Mouse (Mus musculus) gastrocnemius, postnatal 14 days (tissue): ENCODE measurements around the gene Ankrd36. TPM values are rescaled to one million over a fixed set of nuclear protein-coding genes. Genes with fewer than 3 reads are reported as not detected.
"Not testable (repeated sequence)": the region's sequence is repeated elsewhere in the genome, so short reads cannot be mapped to it uniquely, and the experiment has no call there.

ENCODE experiments used
- DNase-seq: peaks from one replicate; pipeline ENCODE4 v3.0.0; 2021; ENCODE audit warnings: mixed read lengths
- intact Hi-C: fragments of 180-260 bp; cut with DNase I; formaldehyde crosslinking; loops from one replicate; pipeline ENCODE4 v1.15.1; 2025; ENCODE audit warnings: low total_unique reads
- total RNA-seq, 2 experiments: library from RNA; stranded (reverse); gene quantifications; 2 replicates each; pipeline ENCODE4 v1.2.3; 2021

Ankrd36 gene
- total RNA-seq, 2 experiments from 2014 or later, result not detected

DNA sequence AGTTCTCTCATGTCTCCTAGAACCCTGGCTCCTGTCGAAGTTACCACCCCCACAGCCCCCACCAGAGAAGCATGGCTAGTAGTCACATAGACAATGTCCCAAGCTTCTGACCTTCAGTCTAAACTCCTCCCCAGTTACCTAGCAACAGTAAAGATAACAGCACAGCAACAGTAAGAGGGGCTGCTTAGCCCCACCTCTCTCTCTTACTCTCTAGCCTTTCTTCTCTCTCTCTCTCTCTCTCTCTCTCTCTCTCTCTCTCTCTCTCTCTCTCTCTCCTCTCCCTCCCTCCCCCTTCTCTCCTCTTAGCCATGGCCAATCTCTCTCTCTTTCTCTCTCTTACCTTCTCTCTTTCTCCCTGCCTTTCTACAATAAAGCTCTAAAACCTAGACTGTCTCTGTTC lies 42.4 kb downstream of the Ankrd36 start:
- DNase-seq, intact Hi-C loops: not testable (repeated sequence)

GRCm38 (mm10) chr11:5614453-5614852 lies 45.0 kb downstream of the Ankrd36 start:
- intact Hi-C loops, result no loop called here
- DNase-seq, result peak; percentile 36

- DNase-seq, result no peak
- intact Hi-C loops, result loop anchor here (5.0 to 10.0 kb wide), 2 partner anchors 60 to 138 kb away; partner anchors contain the start of gene Ankrd36
Observed at GRCm38 (mm10) chr11:5625101-5625500, 55.6 kb downstream of the Ankrd36 start.

DNA sequence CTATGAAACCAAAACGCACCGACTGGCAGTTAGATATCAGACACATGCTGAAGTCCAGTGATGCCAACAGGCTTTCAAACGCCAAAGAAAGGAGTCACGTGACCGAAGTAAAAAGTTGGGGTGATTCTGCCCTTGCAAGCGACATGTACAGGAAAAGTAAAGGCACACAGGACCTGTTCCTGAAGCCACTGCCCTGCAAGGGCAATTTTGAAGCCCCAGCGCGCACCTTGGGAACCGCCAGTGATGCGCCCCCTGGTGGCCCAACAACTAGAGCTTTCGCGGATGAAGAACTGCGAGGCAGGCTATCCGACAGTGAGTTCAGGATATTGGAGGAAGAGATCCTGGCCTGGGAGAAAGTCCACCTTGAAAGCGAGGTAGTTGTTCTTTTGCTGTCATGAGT lies 59.5 kb downstream of the Ankrd36 start:
- intact Hi-C loops, result loop anchor here (5.0 to 10.0 kb wide), 2 partner anchors 64 to 142 kb away; partner anchors contain the start of gene Ankrd36
- DNase-seq, result peak; percentile 82

- DNase-seq, result no peak
- intact Hi-C loops, result no loop called here
Observed at GRCm38 (mm10) chr11:5643085-5643484, 73.6 kb downstream of the Ankrd36 start.

DNA sequence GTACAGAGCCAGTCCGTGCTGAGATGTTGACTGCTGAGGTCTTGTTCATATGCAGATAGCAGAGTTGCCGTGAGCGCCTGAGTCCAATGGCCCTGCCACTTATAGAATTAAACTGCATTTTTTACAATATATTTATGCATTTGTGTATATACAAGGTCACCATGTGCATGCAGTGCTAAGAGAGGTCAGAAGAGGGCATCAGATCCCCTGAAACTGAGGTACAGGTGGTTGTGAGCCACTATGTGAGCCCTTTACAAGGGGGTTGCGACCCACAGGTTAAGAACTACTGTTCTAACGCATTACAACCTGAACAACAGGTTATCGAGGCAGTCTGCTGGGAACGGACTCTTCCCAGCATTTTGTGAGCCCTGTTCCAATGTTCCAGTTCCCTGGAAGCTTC lies 80.8 kb downstream of the Ankrd36 start:
- intact Hi-C loops, result no loop called here
- DNase-seq, result no peak

GRCm38 (mm10) chr11:5682541-5682940 lies 113.1 kb downstream of the Ankrd36 start:
- intact Hi-C loops, result no loop called here
- no peak for DNase-seq

DNA sequence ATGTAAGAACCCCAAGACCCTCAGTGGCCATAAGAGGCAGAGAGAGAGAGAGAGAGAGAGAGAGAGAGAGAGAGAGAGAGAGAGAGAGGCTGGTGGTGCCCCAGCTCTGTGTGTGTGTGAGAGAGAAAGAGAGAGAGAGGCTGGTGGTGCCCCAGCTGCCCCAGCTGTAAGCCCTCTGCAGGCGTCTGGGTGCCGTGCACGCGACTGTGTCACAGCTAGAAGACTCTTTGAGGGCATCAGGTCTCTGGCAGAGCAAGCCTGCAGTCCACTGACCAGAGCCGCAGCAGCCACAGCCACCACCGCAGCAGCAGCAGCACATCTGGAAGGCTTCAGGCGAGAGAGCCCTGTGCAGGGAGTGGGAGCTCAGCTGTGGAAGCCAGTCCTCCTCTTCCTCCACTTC lies 114.8 kb downstream of the Ankrd36 start:
- intact Hi-C loops, result no loop called here
- no peak for DNase-seq

DNA sequence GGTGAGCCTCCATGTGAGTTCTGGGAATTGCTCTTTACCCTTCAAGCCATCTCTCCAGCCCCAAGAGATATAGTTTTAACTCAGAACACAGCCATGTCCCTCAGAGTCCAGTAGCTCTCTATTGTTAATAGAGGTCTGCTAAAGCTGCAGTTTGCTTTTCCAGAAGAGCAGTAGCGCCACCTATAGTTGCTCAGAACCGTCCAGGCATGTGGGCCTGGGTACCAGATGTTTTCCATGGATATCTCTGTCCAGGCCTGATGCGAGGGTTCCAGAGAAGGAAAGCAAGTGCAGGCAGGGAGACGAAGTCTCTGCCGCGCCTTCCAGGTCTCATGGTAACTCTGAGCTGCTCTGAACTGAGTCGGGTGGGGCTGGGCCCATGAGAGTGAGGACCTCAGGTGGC lies 122.3 kb downstream of the Ankrd36 start:
- intact Hi-C loops, result no loop called here
- DNase-seq, result peak; percentile 18

DNA sequence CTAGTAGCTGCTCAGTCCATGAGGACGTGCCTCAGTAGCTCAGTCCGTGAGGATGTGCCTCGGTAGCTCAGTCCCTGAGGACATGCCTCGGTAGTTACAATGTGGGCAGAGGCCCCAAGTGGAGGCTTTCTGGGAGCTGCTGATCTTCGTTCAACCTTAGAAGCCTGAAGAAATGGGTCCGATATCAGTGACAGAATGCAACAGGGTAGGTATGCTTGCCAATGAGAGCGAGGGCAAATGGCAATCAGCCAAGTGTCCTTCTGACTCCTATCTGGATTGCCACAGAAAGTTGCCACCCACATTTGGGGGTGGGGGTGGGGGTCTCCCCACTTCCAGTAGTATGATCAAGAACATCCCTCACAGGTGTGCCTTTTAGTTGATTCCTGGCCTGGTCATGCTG lies 131.3 kb downstream of the Ankrd36 start:
- intact Hi-C loops, result loop anchor here (10.0 kb wide), 1 partner anchor 206 kb away; no protein-coding TSS in a partner anchor
- no peak for DNase-seq

DNA sequence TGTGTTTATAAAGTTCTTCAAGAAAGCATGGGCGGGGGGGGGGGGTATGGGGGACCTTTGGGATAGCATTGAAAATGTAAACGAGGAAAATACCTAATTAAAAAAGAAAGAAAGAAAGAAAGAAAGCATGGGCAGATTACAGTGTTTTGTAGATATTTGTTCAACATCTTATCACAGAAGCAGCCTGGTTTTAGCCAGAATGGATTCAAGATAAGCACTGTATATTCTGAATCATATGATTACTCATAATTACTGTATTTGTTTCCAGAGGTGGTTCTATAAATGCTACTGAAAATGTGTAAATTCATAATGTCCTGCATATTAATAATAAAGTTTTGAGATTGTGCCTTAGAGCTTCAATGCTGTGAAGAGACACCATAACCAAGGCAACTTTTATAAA lies 131.8 kb downstream of the Ankrd36 start:
- no peak for DNase-seq
- intact Hi-C loops, result loop anchor here (10.0 kb wide), 1 partner anchor 206 kb away; no protein-coding TSS in a partner anchor

DNA sequence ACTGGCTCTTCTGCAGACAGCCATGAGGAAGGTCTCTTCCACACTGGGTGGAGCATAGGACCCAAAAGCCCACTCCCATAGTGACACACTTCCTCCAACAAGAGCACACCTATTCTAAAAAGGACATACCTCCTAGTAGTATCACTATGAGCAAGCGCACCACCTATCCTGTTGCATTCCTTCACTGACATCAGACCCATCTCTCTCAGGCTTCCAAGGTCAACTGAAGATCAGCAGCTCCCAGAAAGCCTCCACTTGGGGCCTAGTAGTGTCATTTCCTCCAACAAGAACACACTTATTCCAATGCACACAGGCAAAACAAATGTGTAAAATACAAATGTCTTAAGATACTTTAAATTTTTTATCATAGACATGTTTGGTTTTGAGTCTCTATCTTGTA lies 132.3 kb downstream of the Ankrd36 start:
- intact Hi-C loops, result loop anchor here (10.0 kb wide), 1 partner anchor 207 kb away; no protein-coding TSS in a partner anchor
- no peak for DNase-seq

GRCm38 (mm10) chr11:5702271-5702956 lies 132.9 kb downstream of the Ankrd36 start:
- intact Hi-C loops, result loop anchor here (10.0 kb wide), 1 partner anchor 208 kb away; no protein-coding TSS in a partner anchor
- DNase-seq, result no peak

DNA sequence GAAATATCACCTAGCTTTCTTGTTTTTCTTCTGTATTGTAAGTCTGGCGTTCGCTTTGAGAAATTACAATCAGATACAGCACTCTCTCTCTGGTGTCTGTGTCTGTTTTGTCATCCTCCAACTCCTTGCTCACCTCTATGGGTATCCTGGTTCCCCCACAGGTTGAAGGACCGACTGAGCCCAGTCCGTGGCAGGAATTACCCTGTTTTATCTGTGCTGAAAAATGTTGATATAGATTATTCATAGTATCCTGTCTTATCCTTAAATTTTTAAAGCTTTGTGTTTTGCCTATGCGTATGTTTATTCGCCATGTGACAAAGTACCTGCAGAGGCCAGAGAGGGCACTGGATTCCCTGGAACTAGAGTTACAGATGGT lies 133.5 kb downstream of the Ankrd36 start:
- DNase-seq, result no peak
- intact Hi-C loops, result loop anchor here (10.0 kb wide), 1 partner anchor 208 kb away; no protein-coding TSS in a partner anchor

- intact Hi-C loops, result loop anchor here (10.0 kb wide), 1 partner anchor 209 kb away; no protein-coding TSS in a partner anchor
- DNase-seq, result no peak
Observed at GRCm38 (mm10) chr11:5703341-5703740, 133.9 kb downstream of the Ankrd36 start.

DNA sequence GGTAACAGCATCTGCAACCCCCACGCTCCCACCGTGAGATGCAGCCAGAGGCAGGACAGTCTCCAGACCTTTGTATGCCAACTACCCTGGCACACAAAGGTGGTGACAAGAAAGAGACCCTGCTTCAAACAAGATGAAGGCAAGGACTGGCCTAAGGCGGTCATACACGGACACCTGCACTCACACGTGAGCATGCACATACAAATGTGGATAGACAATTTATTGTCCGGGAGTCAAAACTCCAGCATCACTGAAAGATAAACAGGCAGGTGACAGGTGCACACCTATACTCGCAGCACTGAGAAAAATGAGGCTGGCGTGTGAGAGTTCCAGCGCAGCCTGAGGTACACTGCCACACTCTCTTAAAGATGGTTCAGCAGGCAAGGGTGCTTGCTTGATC lies 136.5 kb downstream of the Ankrd36 start:
- intact Hi-C loops, result loop anchor here (10.0 kb wide), 1 partner anchor 211 kb away; no protein-coding TSS in a partner anchor
- no peak for DNase-seq

GRCm38 (mm10) chr11:5706874-5707529 lies 137.5 kb downstream of the Ankrd36 start:
- intact Hi-C loops, result loop anchor here (10.0 kb wide), 1 partner anchor 212 kb away; no protein-coding TSS in a partner anchor
- peak; percentile 22 for DNase-seq

DNA sequence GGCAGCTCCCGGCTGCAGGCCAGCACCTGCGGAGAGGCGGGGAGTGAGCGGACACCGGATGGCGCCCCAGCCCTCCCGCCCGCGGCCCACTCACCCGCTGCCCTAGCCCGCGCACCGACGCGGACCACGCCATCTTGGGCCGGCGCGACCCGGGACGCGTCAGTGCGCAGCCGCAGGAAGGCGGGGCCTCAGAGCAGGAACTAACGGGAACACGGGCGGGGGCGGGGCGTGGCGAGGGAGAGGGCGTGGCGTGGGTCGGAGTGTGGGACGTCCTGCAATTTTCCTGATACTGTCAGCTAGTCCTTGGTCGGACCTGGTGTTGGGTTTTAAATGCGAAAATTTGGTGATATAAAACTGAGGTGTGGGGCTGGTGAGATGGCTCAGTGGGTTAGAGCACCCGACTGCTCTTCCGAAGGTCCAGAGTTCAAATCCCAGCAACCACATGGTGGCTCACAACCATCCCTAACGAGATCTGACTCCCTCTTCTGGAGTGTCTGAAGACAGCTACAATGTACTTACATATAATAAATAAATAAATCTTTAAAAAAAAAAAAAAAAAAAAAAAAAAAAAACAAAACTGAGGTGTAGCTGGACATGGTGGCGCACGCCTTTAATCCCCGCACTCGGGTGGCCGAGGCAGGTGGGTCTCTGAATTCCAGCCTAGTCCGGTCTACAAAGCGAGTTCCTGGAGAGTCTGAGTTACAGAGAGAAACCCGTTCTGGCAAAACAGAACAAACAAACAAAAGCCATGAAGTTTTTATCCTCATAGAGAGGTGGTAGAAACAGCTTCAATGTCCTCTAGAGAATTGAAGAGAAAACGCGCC lies 138.3 kb downstream of the Ankrd36 start:
- intact Hi-C loops, result loop anchor here (10.0 kb wide), 1 partner anchor 213 kb away; no protein-coding TSS in a partner anchor
- DNase-seq, result peak; percentile 94

GRCm38 (mm10) chr11:5715179-5715578 lies 145.7 kb downstream of the Ankrd36 start:
- DNase-seq, result no peak
- intact Hi-C loops, result no loop called here

DNA sequence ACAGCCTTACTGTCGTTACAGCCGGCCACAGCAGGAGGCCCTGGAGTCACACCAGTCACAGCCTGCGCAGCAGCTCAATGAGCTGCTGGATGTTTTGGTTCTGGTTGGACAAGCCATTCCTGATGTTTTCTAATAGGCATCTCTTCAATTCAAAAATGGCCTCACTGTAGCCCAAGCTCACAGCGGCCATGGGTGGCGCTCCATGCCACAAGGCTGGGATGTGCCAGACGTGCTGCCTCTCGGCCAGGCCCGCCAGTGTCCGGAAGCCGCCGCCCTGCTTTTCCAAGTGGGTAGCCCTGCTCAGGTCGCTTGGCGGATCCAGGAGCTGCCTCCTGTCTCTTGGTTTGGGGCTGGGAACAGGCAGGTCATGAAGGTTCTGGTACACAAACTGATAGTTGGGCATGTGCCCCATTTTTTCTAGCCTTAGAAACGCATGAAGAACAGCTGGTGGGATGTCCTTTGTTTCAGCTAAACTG lies 146.2 kb downstream of the Ankrd36 start, which contains the start of gene Mrps24:
Mrps24 (minus strand) TSS at position 51 of the 476 bp plus-strand sequence.
- intact Hi-C loops, result no loop called here

More for the DNA sequence above, 146.2 kb downstream of the Ankrd36 start, which contains the start of gene Mrps24:
- no peak for DNase-seq
